36 mouse cellular contexts compared by ENCODE assay signal in the genomic region with DNA sequence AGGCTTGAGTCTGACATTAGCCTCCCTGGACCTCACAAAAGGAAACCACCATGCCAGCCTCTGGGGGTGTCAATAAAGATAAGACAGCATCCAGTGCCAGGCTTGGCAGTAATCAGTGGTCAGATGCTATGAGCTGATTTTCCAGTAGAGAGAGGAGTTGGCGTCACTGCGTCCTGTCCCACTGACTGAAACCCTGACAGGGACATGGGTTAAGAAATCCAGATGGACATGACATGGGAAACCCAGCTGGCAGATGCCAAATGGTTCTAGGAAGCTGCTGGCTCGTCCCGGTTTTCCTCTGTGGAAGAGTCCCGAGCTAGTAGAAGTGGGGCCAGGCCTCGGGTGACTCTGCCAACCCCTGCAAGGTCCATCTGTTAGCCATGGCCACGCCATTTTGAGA. TPM values are rescaled to one million over a fixed set of nuclear protein-coding genes. Genes with fewer than 3 reads are reported as not detected.
DNase-seq lines count a peak whose midpoint lies in the region; ATAC-seq and TF ChIP-seq lines count a peak whose summit lies in the region.
"Had no signal": no experiment of that assay in that cellular context is flagged by ENCODE, and none has a peak within 500 bp of the region (broad histone marks: within the 10 kb centered on the region; RNA-seq: fewer than 3 reads in every experiment).

No protein-coding gene starts in this region.

- no peak overlapping the region for H3K27ac ChIP-seq in cerebellum, adult 2 months (ENCODE audit: insufficient read depth, low read length)
- H3K27ac ChIP-seq in MEL (ENCODE audit: control insufficient read depth, low read depth, low read length), result no peak overlapping the region
- no peak overlapping the region for H3K27ac ChIP-seq in intestine, postnatal 0 days (ENCODE audit: low read depth, low read length)
- H3K27ac ChIP-seq in stomach, postnatal 0 days (replicated peaks), result no peak overlapping the region
- H3K27ac ChIP-seq: forebrain, embryonic 10.5 days; forebrain, embryonic 13.5 days; gastrocnemius, adult 2 months; heart, embryonic 15.5 days; hindbrain, embryonic 14.5 days; hindbrain, postnatal 0 days had no signal

- H3K4me2 ChIP-seq in intestine, postnatal 0 days (replicated peaks; ENCODE audit: low read depth), result no peak overlapping the region
- H3K4me2 ChIP-seq in stomach, postnatal 0 days (replicated peaks; ENCODE audit: low read depth), result no peak overlapping the region
- H3K4me2 ChIP-seq: forebrain, embryonic 13.5 days; heart, embryonic 12.5 days; heart, embryonic 15.5 days; hindbrain, embryonic 14.5 days had no signal

- no peak for TF ChIP-seq CTCF in cerebellum, adult 2 months (IDR thresholded peaks at IDR 0.05; ENCODE audit: borderline replicate concordance, insufficient read depth, low read depth, low read length)
- no peak for TF ChIP-seq CTCF in MEL (IDR thresholded peaks at IDR 0.05 in 2 of 3, conservative IDR thresholded peaks at IDR 0.05 in 1 of 3; ENCODE audit: control insufficient read depth in 1 of 3, insufficient read depth in 1 of 3, low read depth in 2 of 3, low read length in 3 of 3, poor library complexity in 1 of 3, severe bottlenecking in 1 of 3)
- no peak for TF ChIP-seq CTCF in intestine, postnatal 0 days (IDR thresholded peaks at IDR 0.05; ENCODE audit: low read depth)
- TF ChIP-seq CTCF in stomach, postnatal 0 days (IDR thresholded peaks at IDR 0.05; ENCODE audit: low read depth), result no peak

- WGBS in cerebellum, adult 2 months, result 30% methylated on average over 7 of the region's 7 CpGs
- 85% methylated on average over 7 of the region's 7 CpGs for WGBS in intestine, postnatal 0 days
- 84% methylated on average over 7 of the region's 7 CpGs for WGBS in stomach, postnatal 0 days

- H3K4me1 ChIP-seq in cerebellum, adult 2 months (ENCODE audit: control insufficient read depth, insufficient read depth, low read length), result no peaks in the 10 kb centered on the region
- H3K4me1 ChIP-seq in MEL (ENCODE audit: control insufficient read depth in 1 of 2, insufficient read depth in 2 of 2, low read length in 2 of 2), result peaks cover 24 to 34% of the 10 kb centered on the region in 2 experiments
- H3K4me1 ChIP-seq in intestine, postnatal 0 days (replicated peaks; ENCODE audit: control insufficient read depth, insufficient read depth, low read length), result no peaks in the 10 kb centered on the region
- H3K4me1 ChIP-seq in stomach, postnatal 0 days (replicated peaks; ENCODE audit: control insufficient read depth, insufficient read depth), result no peaks in the 10 kb centered on the region

- no peak for TF ChIP-seq RAD21 in MEL (IDR thresholded peaks at IDR 0.05; ENCODE audit: low read depth, low read length)

- peak; percentile 23; the same call in 1 of the 2 replicates for ATAC-seq in megakaryocyte, adult 5-6 weeks (ENCODE audit: poor library complexity, severe bottlenecking)
- no peak for ATAC-seq in intestine, postnatal 0 days
- no peak for ATAC-seq in stomach, postnatal 0 days (ENCODE audit: low FRiP score, low TSS enrichment)
- ATAC-seq: CD4-positive, CD25-positive, alpha-beta regulatory T cell, adult 4 months; forebrain, embryonic 13.5 days; forebrain, embryonic 16.5 days; hindbrain, postnatal 0 days; inflammation-experienced regulatory T-cells, adult 6 months; intestine, embryonic 16.5 days had no signal

- no peaks in the 10 kb centered on the region for H3K79me2 ChIP-seq in MEL (ENCODE audit: control insufficient read depth, insufficient read depth, low read length, poor library complexity)

- no peak for TF ChIP-seq POLR2A in cerebellum, adult 2 months (IDR thresholded peaks at IDR 0.05; ENCODE audit: borderline replicate concordance, insufficient read depth, low read length)
- 0 out of 4 replicates have a peak, but pooled peaks of 1 of the 2 experiments have one; percentile 17 for TF ChIP-seq POLR2A in MEL (IDR thresholded peaks at IDR 0.05; ENCODE audit: control insufficient read depth in 1 of 2, insufficient read depth in 1 of 2, low read depth in 1 of 2, low read length in 2 of 2, poor library complexity in 1 of 2)

- H3K4me3 ChIP-seq in cerebellum, adult 2 months (replicated peaks; ENCODE audit: insufficient read depth, low read depth, low read length), result no peak overlapping the region
- H3K4me3 ChIP-seq in MEL (ENCODE audit: control insufficient read depth in 1 of 2, insufficient read depth in 1 of 2, low read depth in 2 of 2, low read length in 2 of 2), result no peak overlapping the region
- no peak overlapping the region for H3K4me3 ChIP-seq in intestine, postnatal 0 days (ENCODE audit: low read depth, low read length)
- H3K4me3 ChIP-seq in stomach, postnatal 0 days (ENCODE audit: low read depth, low read length), result no peak overlapping the region
- H3K4me3 ChIP-seq: forebrain, embryonic 10.5 days; forebrain, embryonic 13.5 days; gastrocnemius, adult 2 months; heart, embryonic 12.5 days; heart, embryonic 15.5 days had no signal

- H3K9ac ChIP-seq in MEL (ENCODE audit: control insufficient read depth, low read depth, low read length, poor library complexity, severe bottlenecking), result no peak overlapping the region
- H3K9ac ChIP-seq in intestine, postnatal 0 days (ENCODE audit: low read depth, low read length), result no peak overlapping the region
- H3K9ac ChIP-seq in stomach, postnatal 0 days (ENCODE audit: low read length), result no peak overlapping the region
- H3K9ac ChIP-seq: forebrain, embryonic 13.5 days; heart, embryonic 12.5 days; heart, embryonic 15.5 days; hindbrain, embryonic 14.5 days had no signal

- peak; percentile 66 to 72 for DNase-seq in cerebellum, postnatal 14 days
- no peak for DNase-seq in cerebellum, adult 2 months
- peak; percentile 79 for DNase-seq in 416B (ENCODE audit: low read depth)
- DNase-seq in MEL (ENCODE audit: low read depth, low spot score), result no peak
- no peak for DNase-seq in embryo, embryonic 10.5 days (ENCODE audit: low spot score)
- no peak for DNase-seq in stomach, postnatal 0 days (ENCODE audit: low spot score)
- DNase-seq: adrenal gland, adult 8-10 months; adrenal gland, postnatal 25 days; cerebellum, adult 18-20 months; cerebellum, adult 9-11 months; embryo, embryonic 11 days; gastrocnemius, adult 2 months; gastrocnemius, postnatal 14 days; heart, adult 18-20 months; heart, postnatal 14 days; heart, postnatal 4 days; kidney, adult 2 months had no signal

- peak; percentile 38 to 66; a peak in 3 of 4 replicates for TF ChIP-seq EP300 in MEL (IDR thresholded peaks at IDR 0.05; ENCODE audit: low read depth in 1 of 2, low read length in 2 of 2)
- TF ChIP-seq EP300 in stomach, postnatal 0 days (optimal IDR thresholded peaks at IDR 0.05), result no peak

- H3K36me3 ChIP-seq in MEL (ENCODE audit: control insufficient read depth in 1 of 2, insufficient read depth in 2 of 2, low read length in 2 of 2), result peaks cover 0 to 25% of the 10 kb centered on the region in 2 experiments; a peak in 2 of 4 replicates
- H3K36me3 ChIP-seq in intestine, postnatal 0 days (ENCODE audit: control insufficient read depth, insufficient read depth), result no peaks in the 10 kb centered on the region
- no peaks in the 10 kb centered on the region for H3K36me3 ChIP-seq in stomach, postnatal 0 days (ENCODE audit: control insufficient read depth, insufficient read depth, low read length)
- H3K36me3 ChIP-seq: forebrain, embryonic 10.5 days; heart, embryonic 12.5 days; heart, embryonic 15.5 days had no signal

- no peaks in the 10 kb centered on the region for H3K9me3 ChIP-seq in MEL (replicated peaks; ENCODE audit: insufficient read depth, low read length)
- no peaks in the 10 kb centered on the region for H3K9me3 ChIP-seq in intestine, postnatal 0 days (ENCODE audit: control insufficient read depth)
- no peaks in the 10 kb centered on the region for H3K9me3 ChIP-seq in stomach, postnatal 0 days (ENCODE audit: control insufficient read depth, low read length)
- H3K9me3 ChIP-seq: forebrain, embryonic 10.5 days; forebrain, embryonic 13.5 days; heart, embryonic 12.5 days; heart, embryonic 15.5 days had no signal

- H3K27me3 ChIP-seq in cerebellum, adult 2 months (ENCODE audit: control insufficient read depth, insufficient read depth, low read length), result no peaks in the 10 kb centered on the region
- no peaks in the 10 kb centered on the region for H3K27me3 ChIP-seq in MEL (ENCODE audit: control insufficient read depth in 1 of 2, insufficient read depth in 2 of 2, low read length in 2 of 2)
- peaks cover 13% of the 10 kb centered on the region; the same call in 1 of the 2 replicates for H3K27me3 ChIP-seq in intestine, postnatal 0 days (replicated peaks; ENCODE audit: control insufficient read depth, insufficient read depth, low read length)
- no peaks in the 10 kb centered on the region for H3K27me3 ChIP-seq in stomach, postnatal 0 days (ENCODE audit: control insufficient read depth, insufficient read depth, low read length)

TF ChIP-seq in MEL, 35 proteins besides CTCF, POLR2A, EP300 and RAD21:
- peak; percentile 39; the same call in 1 of the 2 replicates for TF ChIP-seq TCF12 (IDR thresholded peaks at IDR 0.05; ENCODE audit: low read depth, low read length)
- TF ChIP-seq HCFC1 (IDR thresholded peaks at IDR 0.05; ENCODE audit: low read depth, low read length), result no peak
- peak; percentile 58; the same call in 1 of the 2 replicates for TF ChIP-seq GATA1 (IDR thresholded peaks at IDR 0.05; ENCODE audit: low read depth, low read length)
- TF ChIP-seq RCOR1 (IDR thresholded peaks at IDR 0.05; ENCODE audit: low read depth, low read length), result peak; percentile 68; the same call in 1 of the 2 replicates
- TF ChIP-seq ETS1 (IDR thresholded peaks at IDR 0.05; ENCODE audit: low read depth, low read length), result peak; percentile 44; the same call in 1 of the 2 replicates
- peak; percentile 36; the same call in 1 of the 2 replicates for TF ChIP-seq SIN3A (IDR thresholded peaks at IDR 0.05; ENCODE audit: low read length)

RNA-seq across cellular contexts. Expression of gene Il13, which starts 0.9 kb away (rescaled TPM):
- polyA plus RNA-seq in cerebellum, adult 2 months (2012; rRNA removed), result not detected in 2 replicates
- total RNA-seq in MEL (2012; rRNA removed), result not detected in 2 replicates
- polyA plus RNA-seq in MEL (2012; ENCODE audit: insufficient read depth in 1 of 2, insufficient read length in 2 of 2, low read depth in 1 of 2, low replicate concordance in 2 of 2, missing spikeins in 1 of 2), result not detected
- total RNA-seq in megakaryocyte, adult 5-6 weeks (2015), result 0.18 TPM in 2 replicates
- total RNA-seq in megakaryocyte, adult 5-6 weeks (2017), result 0.28 and 0.62 TPM in 2 replicates
- polyA plus RNA-seq in intestine, postnatal 0 days (2015; fragmentation: Nextera tagmentation; extraction: Ambion mirVana), result not detected in 2 replicates
- polyA plus RNA-seq in stomach, postnatal 0 days (2015; fragmentation: Nextera tagmentation; extraction: Ambion mirVana), result not detected in 2 replicates
- total RNA-seq: adrenal gland, adult 8-10 months; adrenal gland, postnatal 25 days; ES-E14; gastrocnemius, adult 2 months; gastrocnemius, postnatal 14 days; gastrocnemius, postnatal 4 days; heart, adult 18-20 months; heart, postnatal 14 days; heart, postnatal 4 days; hindbrain, postnatal 0 days had no signal
- polyA plus RNA-seq: brain, embryonic 14.5 days; C2C12; CD4-positive, CD25-positive, alpha-beta regulatory T cell, adult 4 months; embryonic facial prominence, embryonic 11.5 days; embryonic facial prominence, embryonic 14.5 days; forebrain, embryonic 10.5 days; forebrain, embryonic 13.5 days; forebrain, embryonic 16.5 days; heart, embryonic 12.5 days; heart, embryonic 15.5 days; hindbrain, embryonic 11.5 days; hindbrain, embryonic 14.5 days; hindbrain, postnatal 0 days; inflammation-experienced regulatory T-cells, adult 6 months; intestine, embryonic 16.5 days; kidney, adult 2 months had no signal

RNA-seq across cellular contexts. Expression of gene Il4, which starts 15.2 kb away (rescaled TPM):
- not detected in 2 replicates for polyA plus RNA-seq in cerebellum, adult 2 months (2012; rRNA removed)
- total RNA-seq in MEL (2012; rRNA removed), result 9.4 and 10.4 TPM in 2 replicates
- 1 to 10 TPM in 1 of 2 experiments, not detected in 1; 4.3 TPM for polyA plus RNA-seq in MEL (2012; ENCODE audit: insufficient read depth in 1 of 2, insufficient read length in 2 of 2, low read depth in 1 of 2, low replicate concordance in 2 of 2, missing spikeins in 1 of 2)
- total RNA-seq in megakaryocyte, adult 5-6 weeks (2015), result 5.5 and 13.1 TPM in 2 replicates
- total RNA-seq in megakaryocyte, adult 5-6 weeks (2017), result 8.0 and 8.7 TPM in 2 replicates
- 0.29 and 0.39 TPM in 2 replicates for polyA plus RNA-seq in intestine, postnatal 0 days (2015; fragmentation: Nextera tagmentation; extraction: Ambion mirVana)
- polyA plus RNA-seq in stomach, postnatal 0 days (2015; fragmentation: Nextera tagmentation; extraction: Ambion mirVana), result 0.27 and 0.45 TPM in 2 replicates
- total RNA-seq: adrenal gland, adult 8-10 months; adrenal gland, postnatal 25 days; ES-E14; gastrocnemius, adult 2 months; gastrocnemius, postnatal 14 days; heart, adult 18-20 months; heart, postnatal 14 days; heart, postnatal 4 days; hindbrain, postnatal 0 days had no signal
- polyA plus RNA-seq: brain, embryonic 14.5 days; C2C12; kidney, adult 2 months had no signal

Comparison
In these comparisons a context has a peak if more than half of its experiments do, and no peak if none do; other contexts are left out.
1. DNase-seq: peak in cerebellum, postnatal 14 days (2 of 2) and 416B (single experiment); none in cerebellum, adult 2 months (0 of 2), MEL (single experiment), embryo, embryonic 10.5 days (single experiment) and stomach, postnatal 0 days (single experiment).